Mouse (Mus musculus): ENCODE data around the gene Fbxw21.

- no peak for TF ChIP-seq CTCF (IDR thresholded peaks at IDR 0.05)
- no peak for TF ChIP-seq POLR2A (IDR thresholded peaks at IDR 0.05; ENCODE audit: insufficient read depth, low read depth, low read length)
- no peak for TF ChIP-seq EP300 (IDR thresholded peaks at IDR 0.05; ENCODE audit: insufficient read depth, low read depth, low read length)
Measured at GRCm38 (mm10) chr9:109104083-109104482, 57.8 kb downstream of the Fbxw21 start.

All from heart, adult 2 months (tissue).